In genomic region chr9:103473915-103474688, GRCm38 (mm10) we compare ENCODE assay signal across 8 mouse cellular contexts. TPM values are rescaled to one million over a fixed set of nuclear protein-coding genes. Genes with fewer than 3 reads are reported as not detected.
DNase-seq lines count a peak whose midpoint lies in the region; ATAC-seq and TF ChIP-seq lines count a peak whose summit lies in the region.

No protein-coding gene starts in this region.

- no peak overlapping the region for H3K4me2 ChIP-seq in forebrain, postnatal 0 days (ENCODE audit: low read depth)
- H3K4me2 ChIP-seq in limb, embryonic 11.5 days (ENCODE audit: low read depth, severe bottlenecking), result no peak overlapping the region

- no peak overlapping the region; the same call in 1 of the 2 replicates for H3K27ac ChIP-seq in forebrain, postnatal 0 days (ENCODE audit: low read depth, low read length)
- H3K27ac ChIP-seq in limb, embryonic 11.5 days (replicated peaks; ENCODE audit: low read depth, low read length), result 0 out of 2 replicates have a peak overlapping the region, but pooled peaks have one; percentile 14
- H3K27ac ChIP-seq in olfactory bulb, adult 2 months (ENCODE audit: insufficient read depth, low read depth, low read length), result peak overlapping the region; percentile 38; the same call in 1 of the 2 replicates

- ATAC-seq in forebrain, postnatal 0 days, result peak; percentile 56
- ATAC-seq in limb, embryonic 11.5 days (ENCODE audit: insufficient number of reproducible peaks, low FRiP score, low TSS enrichment, low read depth), result peak; percentile 21; the same call in 1 of the 2 replicates

- no peak for TF ChIP-seq POLR2A in olfactory bulb, adult 2 months (IDR thresholded peaks at IDR 0.05; ENCODE audit: insufficient read depth, low read depth, low read length)

- TF ChIP-seq CTCF in forebrain, postnatal 0 days (IDR thresholded peaks at IDR 0.05; ENCODE audit: low read depth), result no peak
- TF ChIP-seq CTCF in olfactory bulb, adult 2 months (IDR thresholded peaks at IDR 0.05; ENCODE audit: insufficient read depth, low read depth, low read length), result no peak

- H3K4me3 ChIP-seq in forebrain, postnatal 0 days (ENCODE audit: low read depth, low read length), result no peak overlapping the region
- no peak overlapping the region for H3K4me3 ChIP-seq in limb, embryonic 11.5 days (ENCODE audit: low read depth, low read length)
- no peak overlapping the region for H3K4me3 ChIP-seq in olfactory bulb, adult 2 months (ENCODE audit: insufficient read depth, low read depth, low read length)

- peak overlapping the region; percentile 4; the same call in 1 of the 2 replicates for H3K9ac ChIP-seq in forebrain, postnatal 0 days
- H3K9ac ChIP-seq in limb, embryonic 11.5 days (ENCODE audit: low read length), result no peak overlapping the region

- DNase-seq in right cerebral cortex, adult 2 months (ENCODE audit: low spot score in 2 of 2), result peak; percentile 30 to 50
- no peak for DNase-seq in right cerebral cortex, postnatal 36 days (ENCODE audit: low spot score in 2 of 2)
- DNase-seq in forebrain, postnatal 0 days, result peak; percentile 37
- no peak for DNase-seq in limb, embryonic 11.5 days (ENCODE audit: low spot score)
- DNase-seq in gastrocnemius, postnatal 4 days (ENCODE audit: low spot score in 2 of 2), result no peak
- no peak for DNase-seq in cerebellum, adult 9-10 months
- DNase-seq in adrenal gland, adult 8-10 months, result no peak

- 9% methylated on average over 13 of the region's 13 CpGs for WGBS in forebrain, postnatal 0 days
- WGBS in limb, embryonic 11.5 days, result 39% methylated on average over 13 of the region's 13 CpGs
- 17% methylated on average over 13 of the region's 13 CpGs for WGBS in olfactory bulb, adult 2 months

- H3K36me3 ChIP-seq in forebrain, postnatal 0 days (ENCODE audit: insufficient read depth), result no peaks in the 10 kb centered on the region
- no peaks in the 10 kb centered on the region for H3K36me3 ChIP-seq in limb, embryonic 11.5 days (ENCODE audit: control insufficient read depth, insufficient read depth, low read length)

- H3K27me3 ChIP-seq in forebrain, postnatal 0 days (ENCODE audit: insufficient read depth, low read length), result no peaks in the 10 kb centered on the region
- no peaks in the 10 kb centered on the region for H3K27me3 ChIP-seq in limb, embryonic 11.5 days (ENCODE audit: control insufficient read depth, insufficient read depth, low read length)

- no peaks in the 10 kb centered on the region for H3K4me1 ChIP-seq in forebrain, postnatal 0 days (ENCODE audit: insufficient read depth)
- peaks cover 7% of the 10 kb centered on the region; the same call in 1 of the 2 replicates for H3K4me1 ChIP-seq in limb, embryonic 11.5 days (ENCODE audit: control insufficient read depth, insufficient read depth, low read length)
- peaks cover 22% of the 10 kb centered on the region for H3K4me1 ChIP-seq in olfactory bulb, adult 2 months (ENCODE audit: control insufficient read depth, insufficient read depth, low read length)

- H3K9me3 ChIP-seq in forebrain, postnatal 0 days (ENCODE audit: low read length), result no peaks in the 10 kb centered on the region
- H3K9me3 ChIP-seq in limb, embryonic 11.5 days (ENCODE audit: control insufficient read depth, low read length), result no peaks in the 10 kb centered on the region

RNA-seq across cellular contexts. Expression of gene Bfsp2, which starts 6.1 kb away (rescaled TPM):
- 1.5 and 2.6 TPM in 2 replicates for total RNA-seq in forebrain, postnatal 0 days (2014; rRNA removed)
- polyA plus RNA-seq in forebrain, postnatal 0 days (2015; fragmentation: Nextera tagmentation; extraction: Ambion mirVana), result 1.9 and 2.4 TPM in 2 replicates
- polyA plus RNA-seq in limb, embryonic 11.5 days (2014; fragmentation: Nextera tagmentation; extraction: Ambion mirVana), result 0.85 and 1.1 TPM in 2 replicates
- not detected in 2 replicates for polyA plus RNA-seq in olfactory bulb, adult 2 months (2012; ENCODE audit: insufficient read depth, insufficient read length, low replicate concordance, missing spikeins)
- total RNA-seq in gastrocnemius, postnatal 4 days (2021), result under 1 TPM; 0.62 to 0.64 TPM
- total RNA-seq in adrenal gland, adult 8-10 months (2022), result not detected

Comparison
In these comparisons a context has a peak if more than half of its experiments do, and no peak if none do; other contexts are left out.
1. DNase-seq: peak in right cerebral cortex, adult 2 months (2 of 2) and forebrain, postnatal 0 days (single experiment); none in right cerebral cortex, postnatal 36 days (0 of 2), limb, embryonic 11.5 days (single experiment), gastrocnemius, postnatal 4 days (0 of 2), cerebellum, adult 9-10 months (single experiment) and adrenal gland, adult 8-10 months (single experiment).